ENCODE assay signal across 25 mouse cellular contexts in genomic region chr1:159358713-159359112, GRCm38 (mm10).
"Had no signal": no experiment of that assay in that cellular context is flagged by ENCODE, and none has a peak within 500 bp of the region (broad histone marks: within the 10 kb centered on the region; RNA-seq: fewer than 3 reads in every experiment).

No protein-coding gene starts in this region.

- H3K36me3 ChIP-seq: intestine, embryonic 15.5 days had no signal

- H3K4me3 ChIP-seq: gastrocnemius, adult 2 months; heart, embryonic 10.5 days; heart, embryonic 12.5 days; hindbrain, embryonic 10.5 days; hindbrain, embryonic 12.5 days; intestine, embryonic 15.5 days; layer of hippocampus, adult 2 months; limb, embryonic 13.5 days; limb, embryonic 15.5 days had no signal

- H3K27me3 ChIP-seq: heart, embryonic 12.5 days; hindbrain, embryonic 12.5 days; intestine, embryonic 15.5 days; limb, embryonic 13.5 days; limb, embryonic 15.5 days had no signal

- H3K9me3 ChIP-seq: heart, embryonic 10.5 days; heart, embryonic 12.5 days; intestine, embryonic 15.5 days; limb, embryonic 15.5 days had no signal

- ATAC-seq: hindbrain, embryonic 16.5 days; inflammation-experienced regulatory T-cells, adult 6 months; intestine, embryonic 15.5 days; intestine, postnatal 0 days had no signal

- H3K9ac ChIP-seq: heart, embryonic 12.5 days; hindbrain, embryonic 12.5 days; hindbrain, embryonic 14.5 days; intestine, embryonic 15.5 days; limb, embryonic 13.5 days; limb, embryonic 15.5 days had no signal

- DNase-seq: gastrocnemius, adult 2 months; gastrocnemius, postnatal 10 days; gastrocnemius, postnatal 25 days; heart, adult 18-20 months; heart, postnatal 10 days; heart, postnatal 4 days; kidney, adult 18-20 months; kidney, adult 8-10 months; kidney, postnatal 10 days; kidney, postnatal 25 days; kidney, postnatal 4 days; layer of hippocampus, postnatal 36 days; left cerebral cortex, postnatal 4 days had no signal

- H3K4me1 ChIP-seq: heart, embryonic 10.5 days; hindbrain, embryonic 10.5 days; hindbrain, embryonic 12.5 days; intestine, embryonic 15.5 days; limb, embryonic 13.5 days; limb, embryonic 15.5 days had no signal

- H3K27ac ChIP-seq: gastrocnemius, adult 2 months; heart, embryonic 10.5 days; hindbrain, embryonic 10.5 days; hindbrain, embryonic 12.5 days; hindbrain, embryonic 14.5 days; intestine, embryonic 15.5 days; layer of hippocampus, adult 2 months; limb, embryonic 13.5 days; limb, embryonic 15.5 days had no signal

- H3K4me2 ChIP-seq: heart, embryonic 12.5 days; hindbrain, embryonic 12.5 days; hindbrain, embryonic 14.5 days; intestine, embryonic 15.5 days; limb, embryonic 13.5 days; limb, embryonic 15.5 days had no signal
